Mouse (Mus musculus): ENCODE measurements at regions not wholly inside any gene's neighbourhood (a gene's known extent, or its start where the extent isn't known, plus 50 kb on each side); places are given as distances from the start of the nearest gene placed in this dataset.

GRCm38 (mm10) chr9:61756224-61756800 lies 158.0 kb downstream of the Rplp1 start:
- TF ChIP-seq CTCF (IDR thresholded peaks at IDR 0.05; ENCODE audit: control insufficient read depth, insufficient read depth, low read length), result no peak
- TF ChIP-seq POLR2A (IDR thresholded peaks at IDR 0.05; ENCODE audit: borderline replicate concordance, control insufficient read depth, low read depth, low read length), result no peak
